Mouse (Mus musculus) layer of hippocampus, postnatal 36 days (tissue): ENCODE data around the gene Olfr444. TPM values are rescaled to one million over a fixed set of nuclear protein-coding genes. Genes with fewer than 3 reads are reported as not detected.

Experiments
- DNase-seq, 2 experiments: peaks; one replicate each; pipeline ENCODE4 v3.0.0; 2022
- total RNA-seq, 2 experiments: library from RNA; stranded (reverse); gene quantifications; 2 replicates each; pipeline ENCODE4 v1.2.3; 2021

Gene Olfr444
- total RNA-seq: not detected

- DNase-seq: no peak
Observed at GRCm38 (mm10) chr6:42948767-42949166, at the start of gene Olfr444. Olfr444 (plus strand) TSS chr6:42949067.

- DNase-seq: no peak
Observed at GRCm38 (mm10) chr6:42900345-42900744, 48.5 kb upstream of the Olfr444 start.

GRCm38 (mm10) chr6:42908578-42908977 lies 40.3 kb upstream of the Olfr444 start, which contains the start of gene Olfr447:
Olfr447 (plus strand) TSS chr6:42908878.
- DNase-seq: no peak

- DNase-seq: no peak
Observed at GRCm38 (mm10) chr6:42921077-42921476, 27.8 kb upstream of the Olfr444 start, which contains the start of gene Olfr446. Olfr446 (plus strand) TSS chr6:42921377.

- DNase-seq: no peak
Observed at GRCm38 (mm10) chr6:42980377-42980776, 31.5 kb downstream of the Olfr444 start.

Other genes with a start within 250 kb of the Olfr444 start
- 100 to 1,000 TPM; 221 to 227 TPM for gene Tcaf1, start 239.0 kb upstream of the Olfr444 start, total RNA-seq
- not detected for gene Olfr453, start 209.7 kb upstream of the Olfr444 start, total RNA-seq
- gene Olfr38, start 192.7 kb upstream of the Olfr444 start, total RNA-seq: not detected
- not detected for gene Olfr452, start 164.0 kb upstream of the Olfr444 start, total RNA-seq
- not detected for gene Olfr450, start 137.1 kb upstream of the Olfr444 start, total RNA-seq
- gene Olfr449, start 114.7 kb upstream of the Olfr444 start, total RNA-seq: not detected
- gene Olfr448, start 58.6 kb upstream of the Olfr444 start, total RNA-seq: not detected
- gene Olfr447, start 40.2 kb upstream of the Olfr444 start, total RNA-seq: not detected
- gene Olfr446, start 27.7 kb upstream of the Olfr444 start, total RNA-seq: not detected
- gene Olfr441, start 157.3 kb downstream of the Olfr444 start, total RNA-seq: not detected
- gene Olfr237-ps1, start 197.5 kb downstream of the Olfr444 start, total RNA-seq: not detected
- not detected for gene Olfr437, start 214.2 kb downstream of the Olfr444 start, total RNA-seq
- not detected for gene Olfr13, start 223.1 kb downstream of the Olfr444 start, total RNA-seq
- not detected for gene Olfr435, start 248.1 kb downstream of the Olfr444 start, total RNA-seq